Mouse (Mus musculus) neural tube, embryonic 13.5 days (tissue): ENCODE results near the gene Ddx28. TPM values are rescaled to one million over a fixed set of nuclear protein-coding genes. Genes with fewer than 3 reads are reported as not detected.

Experiments
- ATAC-seq: fragments of 200-750 bp; cut with Nextera tagmentation; 2 replicates; pipeline ENCODE4 v1.8.0; 2017; ENCODE audit warnings: low read depth, mild to moderate bottlenecking, moderate TSS enrichment, moderate library complexity
- H3K27ac ChIP-seq: fragments of 300-500 bp; sonication (generic); replicated peaks from 2 replicates; pipeline ENCODE4 v1.5.1; 2015; ENCODE audit warnings: moderate library complexity, mild to moderate bottlenecking, inconsistent platforms
- H3K27me3 ChIP-seq: fragments of 300-500 bp; sonication (generic); 2 replicates; pipeline ENCODE4 v1.6.1; 2015; ENCODE audit warnings: mild to moderate bottlenecking, inconsistent platforms
- H3K36me3 ChIP-seq: fragments of 300-500 bp; sonication (generic); 2 replicates; pipeline ENCODE4 v1.6.1; 2015; ENCODE audit warnings: mild to moderate bottlenecking, inconsistent platforms
- H3K4me1 ChIP-seq: fragments of 300-500 bp; sonication (generic); replicated peaks from 2 replicates; pipeline ENCODE4 v1.6.1; 2015; ENCODE audit warnings: inconsistent platforms
- H3K4me2 ChIP-seq: fragments of 300-500 bp; sonication (generic); 2 replicates; pipeline ENCODE4 v1.6.1; 2015; ENCODE audit warnings: inconsistent platforms, mild to moderate bottlenecking, moderate library complexity
- H3K4me3 ChIP-seq: fragments of 300-500 bp; sonication (generic); 2 replicates; pipeline ENCODE4 v1.5.1; 2015; ENCODE audit warnings: mild to moderate bottlenecking, inconsistent platforms
- H3K9ac ChIP-seq: fragments of 300-500 bp; sonication (generic); 2 replicates; pipeline ENCODE4 v1.6.1; 2015; ENCODE audit warnings: moderate library complexity, mild to moderate bottlenecking, inconsistent platforms
- H3K9me3 ChIP-seq: fragments of 300-500 bp; sonication (generic); 2 replicates; pipeline ENCODE4 v1.6.1; 2016; ENCODE audit warnings: inconsistent platforms
- WGBS: fragments of 180-500 bp; shearing (Covaris S2); methylation state at CpG from one replicate; pipeline ENCODE4 v1.1.7; 2015; 5-methylcytosine and 5-hydroxymethylcytosine counted together
- polyA plus RNA-seq: library from polyadenylated mRNA; unstranded; fragments of >200 nt; fragmentation: Nextera tagmentation; extraction: Ambion mirVana; gene quantifications from 2 replicates; pipeline ENCODE4 v1.2.1, GENCODE M21; 2015

Ddx28 gene
- polyA plus RNA-seq, 1 experiment from 2014 or later = 20.7 TPM

- H3K4me3 ChIP-seq = no peak overlapping the region
- WGBS = 87% methylated on average over 10 of the region's 10 CpGs
- H3K27ac ChIP-seq = no peak overlapping the region
- no peaks in the 10 kb centered on the region for H3K9me3 ChIP-seq
- no peak for ATAC-seq
- no peak overlapping the region for H3K9ac ChIP-seq
- no peaks in the 10 kb centered on the region for H3K36me3 ChIP-seq
- no peak overlapping the region for H3K4me2 ChIP-seq
- H3K4me1 ChIP-seq = peaks cover 11% of the 10 kb centered on the region
- peaks cover 27% of the 10 kb centered on the region for H3K27me3 ChIP-seq
These were observed 50.1 kb downstream of the Ddx28 start for GRCm38 (mm10) chr8:105961536-105961935.

- Histone ChIP-seq H3K36me3 (no peaks in the 10 kb centered on the region), H3K4me2 (no peak overlapping the region), H3K27ac (no peak overlapping the region), H3K9me3 (no peaks in the 10 kb centered on the region), H3K27me3 (peaks cover 23% of the 10 kb centered on the region), H3K4me3 (no peak overlapping the region), H3K4me1 (peaks cover 11% of the 10 kb centered on the region), H3K9ac (no peak overlapping the region)
- WGBS = 78% methylated on average over 14 of the region's 14 CpGs
- no peak for ATAC-seq
These were observed 50.6 kb downstream of the Ddx28 start for GRCm38 (mm10) chr8:105961101-105961500.

Other genes with a start within 250 kb of the Ddx28 start
- 11.6 and 13.0 TPM in 2 replicates for gene Ranbp10, start 184.5 kb downstream of the Ddx28 start, polyA plus RNA-seq
- 0.46 and 0.54 TPM in 2 replicates for gene Tsnaxip1, start 184.2 kb downstream of the Ddx28 start, polyA plus RNA-seq
- gene Cenpt, start 158.6 kb downstream of the Ddx28 start, polyA plus RNA-seq = 52.7 and 63.8 TPM in 2 replicates
- gene Thap11, start 156.8 kb downstream of the Ddx28 start, polyA plus RNA-seq = 61.4 and 64.1 TPM in 2 replicates
- 198 and 201 TPM in 2 replicates for gene Nutf2, start 151.3 kb downstream of the Ddx28 start, polyA plus RNA-seq
- 43.9 and 48.6 TPM in 2 replicates for gene Edc4, start 131.0 kb downstream of the Ddx28 start, polyA plus RNA-seq
- 0.46 and 0.54 TPM in 2 replicates for gene Nrn1l, start 118.3 kb downstream of the Ddx28 start, polyA plus RNA-seq
- gene Pskh1, start 111.4 kb downstream of the Ddx28 start, polyA plus RNA-seq = 14.2 and 14.3 TPM in 2 replicates
- 3.1 and 3.6 TPM in 2 replicates for gene Ctrl, start 78.0 kb downstream of the Ddx28 start, polyA plus RNA-seq
- 43.1 and 43.2 TPM in 2 replicates for gene Psmb10, start 73.4 kb downstream of the Ddx28 start, polyA plus RNA-seq
- 0.59 and 0.71 TPM in 2 replicates for gene Lcat, start 68.5 kb downstream of the Ddx28 start, polyA plus RNA-seq
- gene Slc12a4, start 45.8 kb downstream of the Ddx28 start, polyA plus RNA-seq = 8.7 and 11.0 TPM in 2 replicates
- not detected in 2 replicates for gene Dpep3, start 32.5 kb downstream of the Ddx28 start, polyA plus RNA-seq
- 21.5 and 23.1 TPM in 2 replicates for gene Dus2, start 20.5 kb downstream of the Ddx28 start, polyA plus RNA-seq
- 0.24 TPM in 1 of 2 replicates, not detected in the other for gene Dpep2nb, start 5.9 kb downstream of the Ddx28 start, polyA plus RNA-seq
- gene Nfatc3, start 47.0 kb upstream of the Ddx28 start, polyA plus RNA-seq = 4.1 and 4.2 TPM in 2 replicates
- gene Esrp2, start 125.1 kb upstream of the Ddx28 start, polyA plus RNA-seq = 0.34 and 1.3 TPM in 2 replicates
- gene Pla2g15, start 138.5 kb upstream of the Ddx28 start, polyA plus RNA-seq = 18.1 and 18.8 TPM in 2 replicates
- 67.3 and 72.5 TPM in 2 replicates for gene Slc7a6, start 157.0 kb upstream of the Ddx28 start, polyA plus RNA-seq
- gene Slc7a6os, start 199.1 kb upstream of the Ddx28 start, polyA plus RNA-seq = 37.7 and 41.7 TPM in 2 replicates
- 54.2 and 58.5 TPM in 2 replicates for gene Prmt7, start 199.1 kb upstream of the Ddx28 start, polyA plus RNA-seq